Mouse (Mus musculus) retina, adult 2 months (tissue): ENCODE measurements around the gene Tmem164.
"Not testable (repeated sequence)": the region's sequence is repeated elsewhere in the genome, so short reads cannot be mapped to it uniquely, and the experiment has no call there.

Experiments
- DNase-seq: peaks from one replicate; pipeline ENCODE4 v3.0.0-alpha.2; 2012; ENCODE audit warnings: low read depth, low spot score

The Tmem164 gene

DNA sequence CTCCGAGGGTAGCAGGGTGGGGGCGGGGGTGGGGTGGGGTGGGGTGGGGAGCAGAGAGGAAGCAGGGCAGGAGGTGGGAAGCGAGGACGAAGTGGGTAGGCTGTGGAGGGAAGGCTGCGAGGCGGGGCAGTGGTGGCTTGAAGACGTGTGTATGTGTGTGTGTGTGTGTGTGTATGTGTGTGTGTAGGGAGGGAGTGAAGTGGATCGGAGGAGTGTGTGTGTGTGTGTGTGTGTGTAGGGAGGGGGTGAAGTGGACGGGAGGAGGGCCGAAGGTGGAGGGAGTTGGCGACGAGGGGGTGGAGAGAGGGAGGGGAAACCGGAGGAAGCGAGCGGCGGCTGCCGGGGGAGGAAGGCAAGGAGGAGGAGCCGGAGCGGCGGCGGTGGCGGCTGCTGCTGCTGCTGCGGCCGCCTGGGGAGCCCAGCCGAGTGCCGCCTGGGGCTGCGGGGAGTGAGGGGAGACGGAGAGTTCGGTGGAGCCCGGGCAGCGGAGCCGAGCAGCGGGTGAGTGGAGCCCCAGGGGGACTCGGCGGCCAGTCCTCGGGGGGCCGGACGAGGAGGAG is at the start of gene Tmem164:
TSS of gene Tmem164 (plus strand) at position 351 of the 560 bp plus-strand sequence.
- DNase-seq, result peak; percentile 11

GRCm38 (mm10) chrX:142632990-142633389 is 48.2 kb upstream of the Tmem164 start:
- DNase-seq, result not testable (repeated sequence)

GRCm38 (mm10) chrX:142647202-142647601 is 34.0 kb upstream of the Tmem164 start:
- no peak for DNase-seq

GRCm38 (mm10) chrX:142650117-142650764 is 31.0 kb upstream of the Tmem164 start:
- DNase-seq, result no peak

DNA sequence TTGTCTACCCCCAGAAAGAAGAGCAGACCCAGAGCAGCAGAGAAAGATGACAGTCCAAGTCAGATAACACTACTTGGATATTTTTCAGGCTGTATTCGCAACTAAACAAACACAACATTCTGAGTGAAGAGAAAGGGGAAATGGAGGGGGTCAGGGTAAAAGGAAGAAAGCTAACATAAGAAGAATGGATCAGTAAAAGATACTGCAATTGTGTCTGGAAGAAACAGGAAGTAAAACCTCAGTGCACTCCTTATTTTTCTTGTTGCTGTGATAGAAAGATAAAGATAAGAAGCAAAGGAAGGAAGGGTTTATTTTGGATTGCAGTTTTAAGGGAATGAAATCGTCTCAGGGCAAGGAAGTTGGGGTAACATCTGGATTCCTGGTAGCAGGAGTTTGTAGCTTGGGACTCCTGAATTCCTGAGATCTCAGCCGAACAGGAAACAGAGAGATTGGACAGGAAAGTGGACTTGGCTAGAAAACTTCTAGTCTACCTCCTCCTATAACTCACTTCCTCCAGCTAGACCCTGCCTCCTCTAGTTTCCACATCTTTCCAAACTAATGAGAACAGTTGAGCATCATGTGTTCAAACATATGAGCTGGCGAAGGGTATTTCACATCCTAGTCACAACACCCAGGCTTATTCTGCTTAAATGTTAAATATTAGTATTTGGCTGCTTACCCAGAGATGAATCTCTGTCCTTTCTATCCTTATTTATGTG is 16.3 kb upstream of the Tmem164 start:
- no peak for DNase-seq

DNA sequence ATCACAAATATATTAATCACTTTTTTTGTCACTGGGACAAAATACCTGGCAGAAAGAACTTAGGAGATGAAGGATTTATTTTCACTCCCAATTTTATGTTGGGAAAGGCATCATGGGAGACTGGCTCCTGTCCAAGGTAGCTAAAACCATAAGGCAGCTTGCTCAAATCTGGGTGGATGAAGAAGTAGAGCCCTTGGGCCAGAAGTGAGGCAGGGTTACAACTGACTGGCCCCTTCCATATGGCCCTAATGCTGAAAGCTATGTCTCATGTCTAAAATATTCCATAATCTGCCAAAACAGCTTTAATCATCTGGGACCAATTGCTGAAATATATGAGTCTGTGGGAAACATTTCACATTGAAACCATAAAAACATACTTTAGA is 15.8 kb upstream of the Tmem164 start:
- no peak for DNase-seq

GRCm38 (mm10) chrX:142669312-142670091 is 11.7 kb upstream of the Tmem164 start:
- DNase-seq, result no peak

DNA sequence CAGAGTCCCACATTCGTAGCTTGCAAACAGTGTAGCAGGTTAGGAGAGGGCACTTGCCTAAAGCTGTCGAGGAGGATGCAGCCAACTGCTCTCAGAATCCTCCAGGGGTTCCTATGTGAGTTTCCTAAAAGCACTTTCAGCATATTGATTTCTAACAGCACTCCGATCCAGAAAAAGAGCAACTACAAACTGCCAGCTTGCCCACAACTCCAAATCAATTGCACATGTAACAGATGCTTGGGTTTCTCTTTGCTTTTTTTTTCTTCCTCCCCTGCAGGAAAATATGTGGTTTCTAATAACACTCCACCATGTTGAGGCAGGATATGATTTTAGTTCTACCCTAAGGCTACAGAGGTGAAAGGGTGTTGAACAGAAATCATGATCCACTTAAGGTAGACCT is 11.1 kb upstream of the Tmem164 start:
- no peak for DNase-seq

DNA sequence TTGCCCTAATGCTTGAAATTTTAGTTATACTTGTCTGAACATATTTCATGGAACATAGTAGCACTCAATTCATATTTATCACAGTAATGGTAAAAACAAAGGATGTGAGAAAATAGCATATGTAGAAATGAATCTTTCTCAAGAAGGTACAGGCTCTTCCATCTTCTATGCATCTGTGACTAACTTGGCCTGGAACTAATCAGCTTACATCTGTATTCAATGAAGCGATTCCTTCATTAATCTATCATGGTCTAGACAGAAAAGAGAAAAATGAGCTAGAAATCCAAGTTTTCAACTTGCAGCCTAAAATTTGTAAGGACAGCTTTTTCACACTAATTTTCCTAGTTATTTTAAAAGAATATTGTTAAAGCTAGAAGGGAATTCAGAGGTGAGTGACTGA is 10.1 kb upstream of the Tmem164 start:
- no peak for DNase-seq

DNA sequence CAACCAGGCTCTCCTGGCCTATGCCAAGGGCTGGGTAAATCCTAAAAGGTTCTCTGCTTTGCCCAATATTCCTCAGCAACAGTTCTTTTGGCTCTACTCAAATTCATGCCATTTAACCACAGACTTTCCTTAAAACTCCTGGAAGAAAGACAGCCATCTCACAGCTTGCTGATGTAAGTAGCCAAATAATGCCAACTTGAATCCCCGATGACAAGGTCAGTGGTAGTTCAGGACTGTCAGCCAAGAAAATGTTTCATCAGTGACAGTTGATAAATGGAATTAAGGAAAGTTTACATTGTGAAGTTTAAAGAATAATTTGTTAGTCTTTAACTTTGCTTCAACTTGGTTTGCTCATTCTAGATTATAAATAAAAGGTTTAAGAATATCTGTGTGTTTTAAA is 8.5 kb upstream of the Tmem164 start:
- DNase-seq, result no peak

- no peak for DNase-seq
Measured at GRCm38 (mm10) chrX:142677193-142677592, 4.0 kb upstream of the Tmem164 start.

DNA sequence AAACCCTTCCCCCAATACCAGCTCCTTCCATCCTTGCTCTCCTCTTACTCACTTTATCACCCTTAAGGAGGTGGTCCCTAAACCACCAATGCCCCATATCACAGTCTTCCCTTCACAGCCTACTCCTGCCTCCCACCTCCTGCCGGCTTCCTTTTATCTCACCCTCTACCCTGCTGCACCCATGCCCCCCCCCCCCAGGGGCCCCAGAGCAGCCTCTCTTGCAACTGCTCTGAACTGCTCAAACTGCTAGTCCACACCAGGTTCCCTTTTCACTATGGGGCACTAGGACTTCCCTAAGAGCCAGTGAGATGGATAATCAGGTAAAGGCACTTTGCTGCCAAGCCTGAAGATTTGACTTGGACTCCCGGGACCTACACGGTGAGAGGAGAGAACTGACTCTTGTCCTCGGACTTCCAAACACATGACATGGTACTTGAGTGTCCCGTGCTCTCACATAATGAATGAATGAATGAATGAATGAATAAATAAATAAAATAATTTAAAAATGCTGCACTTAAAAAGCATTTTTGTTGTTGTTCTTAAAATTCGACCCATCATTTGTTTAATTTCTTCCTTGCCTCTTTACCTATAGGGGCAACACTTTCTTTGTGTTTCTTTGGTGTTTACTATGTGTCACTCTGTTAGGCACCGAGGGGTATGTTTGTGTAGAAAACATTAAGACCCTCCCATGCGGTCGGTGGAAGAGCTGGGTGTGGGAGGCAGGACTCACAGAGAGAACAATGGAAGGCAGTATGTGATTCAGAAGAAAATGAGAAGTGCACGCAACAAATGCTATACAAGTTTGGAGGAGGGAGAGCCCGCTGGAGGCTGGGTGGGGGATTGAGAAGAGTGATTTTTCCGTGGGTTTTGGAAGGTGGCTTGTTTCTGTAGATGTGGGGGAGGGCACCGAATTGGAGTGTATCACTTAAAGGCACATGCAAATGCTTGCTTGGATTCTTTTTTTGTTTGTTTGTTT is 2.4 kb upstream of the Tmem164 start:
- DNase-seq, result no peak

GRCm38 (mm10) chrX:142679502-142680250 is 1.5 kb upstream of the Tmem164 start:
- DNase-seq, result no peak

DNA sequence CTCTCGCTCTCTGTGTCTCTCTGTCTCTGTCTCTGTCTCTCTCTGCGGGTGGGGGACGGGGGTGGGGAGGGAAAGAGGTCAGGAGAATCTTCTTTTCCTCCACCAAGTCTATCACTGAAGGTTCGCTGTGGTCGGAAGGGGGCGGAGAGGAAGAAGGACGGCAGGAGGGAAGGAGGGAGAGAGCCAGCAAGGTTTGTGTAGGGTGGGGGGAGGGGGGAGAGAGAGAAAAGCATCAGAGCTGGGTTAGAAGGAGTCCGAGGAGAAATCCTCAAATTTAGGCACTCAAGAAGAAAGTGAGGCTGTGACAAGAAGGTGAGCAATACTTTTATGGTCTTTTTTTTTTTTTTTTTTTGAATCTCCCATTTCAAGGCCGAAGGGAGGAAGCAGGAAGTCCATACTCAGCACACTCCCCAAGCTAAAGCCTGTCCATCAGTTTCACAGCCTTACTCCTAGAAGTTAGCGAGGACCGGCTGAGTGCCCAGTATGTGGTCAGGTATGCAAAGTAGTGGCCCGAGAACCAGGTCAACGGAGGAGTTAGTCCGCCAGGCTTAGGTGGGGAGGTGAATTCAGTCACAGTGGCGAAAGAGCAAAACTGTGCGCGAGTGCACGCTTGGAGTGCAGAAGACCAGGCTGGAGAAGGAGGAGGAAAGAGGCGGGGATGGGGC is 683 bp upstream of the Tmem164 start:
- DNase-seq, result no peak

GRCm38 (mm10) chrX:142681616-142682141 is 473 bp downstream of the Tmem164 start:
- no peak for DNase-seq

DNA sequence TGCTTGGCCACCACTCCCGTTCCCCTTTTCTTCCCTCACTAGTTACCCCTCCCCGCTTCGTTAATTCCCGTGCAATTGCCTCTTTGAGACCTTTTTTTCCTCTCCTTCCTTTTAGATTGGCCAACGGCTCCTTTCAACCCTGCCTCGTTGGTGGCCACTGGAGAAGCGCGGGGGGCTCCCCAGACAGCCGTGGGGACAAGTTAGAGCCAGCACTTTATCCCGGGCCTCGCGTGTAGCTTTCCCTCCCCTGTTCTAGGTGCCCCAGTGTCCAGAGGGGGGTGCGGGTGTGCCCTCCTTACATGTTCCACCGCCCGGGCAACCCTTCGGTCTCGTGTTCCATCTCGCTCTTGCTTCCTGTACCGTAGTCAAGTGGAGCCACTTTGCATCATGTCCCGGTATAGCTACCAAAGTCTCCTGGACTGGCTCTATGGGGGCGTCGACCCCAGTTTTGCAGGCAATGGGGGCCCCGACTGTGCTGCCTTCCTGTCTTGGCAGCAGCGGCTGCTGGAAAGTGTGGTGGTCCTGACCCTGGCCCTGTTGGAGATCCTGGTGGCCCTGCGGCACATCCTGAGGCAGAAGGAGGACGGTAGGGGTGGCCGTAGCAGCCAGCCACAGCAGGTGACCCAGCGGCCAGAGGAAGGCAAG is 1.1 kb downstream of the Tmem164 start:
- no peak for DNase-seq

GRCm38 (mm10) chrX:142682990-142683389 is 1.8 kb downstream of the Tmem164 start:
- DNase-seq, result no peak

DNA sequence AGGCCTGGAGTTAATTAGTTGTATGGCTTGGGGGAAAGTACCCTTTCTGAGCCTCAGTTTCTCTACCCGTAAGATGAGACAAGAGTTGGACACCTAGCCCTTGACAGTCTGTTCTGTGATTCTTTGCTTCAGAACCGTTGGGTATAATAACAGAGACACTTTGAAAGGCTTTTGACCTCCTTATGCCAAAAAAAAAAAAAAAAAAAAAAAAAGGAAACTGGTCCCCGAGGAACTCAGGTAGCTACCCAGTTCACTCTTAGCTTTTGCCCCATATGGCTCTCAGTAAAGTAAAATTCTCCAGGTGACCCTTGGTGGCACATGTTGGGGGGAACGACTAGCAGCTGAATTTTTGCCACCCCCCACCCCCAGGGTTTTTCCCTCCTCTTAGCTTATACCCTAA is 3.5 kb downstream of the Tmem164 start:
- DNase-seq, result no peak

DNA sequence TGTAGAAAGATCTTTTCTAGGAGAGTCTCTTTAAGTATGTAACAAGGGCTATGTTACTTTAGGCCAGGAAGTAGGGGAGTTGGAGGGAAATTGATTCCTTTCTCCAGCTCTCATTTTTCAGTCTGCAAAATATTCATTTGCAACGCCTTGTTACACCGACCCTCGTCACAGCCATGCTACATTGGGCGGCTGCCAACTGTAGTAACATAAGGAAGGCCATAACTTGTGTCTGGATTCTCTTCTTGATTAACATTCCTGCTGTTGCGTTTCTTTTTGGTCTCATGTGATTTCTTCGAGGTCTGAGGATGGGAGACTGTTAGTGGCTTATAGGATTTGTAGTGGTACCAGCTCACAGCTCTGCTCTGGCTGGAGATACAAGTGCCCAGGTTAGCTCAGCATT is 4.5 kb downstream of the Tmem164 start:
- DNase-seq, result no peak
